Mouse (Mus musculus) ES-Bruce4 (cell line): ENCODE measurements around the gene D17Wsu92e.

Source experiments
- CTCF ChIP-seq: IDR thresholded peaks from one replicate; pipeline ENCODE4 v1.8.1; 2011; ENCODE audit warnings: low read depth, low read length
- POLR2A ChIP-seq: IDR thresholded peaks from one replicate; pipeline ENCODE4 v1.8.1; 2011; ENCODE audit warnings: low read length; ENCODE audit not compliant: insufficient read depth

DNA sequence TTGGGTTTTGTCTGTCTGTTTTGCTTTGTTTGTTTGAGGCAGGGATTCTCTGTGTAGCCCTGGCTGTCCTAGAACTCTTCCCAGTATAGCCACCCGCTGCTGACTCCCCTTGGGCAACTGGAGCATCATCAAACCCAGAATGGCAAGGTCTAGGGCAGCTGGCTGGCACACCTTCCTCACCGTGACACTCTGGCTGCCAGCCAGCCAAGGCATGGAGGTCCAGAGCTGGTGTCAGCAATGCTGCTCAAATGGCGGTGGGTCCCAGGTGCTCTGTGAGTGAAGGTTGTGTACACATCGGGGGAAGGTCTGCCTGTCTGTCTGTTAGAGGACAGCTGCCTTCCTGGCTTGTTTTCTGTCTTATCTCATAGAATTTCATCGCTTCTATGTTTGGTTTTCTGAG is 88.3 kb downstream of the D17Wsu92e start:
- TF ChIP-seq CTCF, result no peak
- TF ChIP-seq POLR2A, result no peak
